Mouse (Mus musculus): ENCODE measurements at regions not wholly inside any gene's neighbourhood (a gene's known extent, or its start where the extent isn't known, plus 50 kb on each side); places are given as distances from the start of the nearest gene placed in this dataset.

- DNase-seq (ENCODE audit: low spot score) (no peak), ATAC-seq (ENCODE audit: low FRiP score, low read depth) (no peak)
- H3K36me3 ChIP-seq (ENCODE audit: control insufficient read depth, insufficient read depth, low read length) = no peaks in the 10 kb centered on the region
- H3K9ac ChIP-seq (ENCODE audit: low read depth, low read length, severe bottlenecking) = no peak overlapping the region
- H3K4me2 ChIP-seq (replicated peaks; ENCODE audit: low read depth, low read length, severe bottlenecking) = no peak overlapping the region
- TF ChIP-seq POLR2A (IDR thresholded peaks at IDR 0.05; ENCODE audit: borderline replicate concordance, extremely low read depth, insufficient read depth, insufficient read length) = no peak
- no peak overlapping the region for H3K27ac ChIP-seq (replicated peaks; ENCODE audit: low read depth, low read length)
- no peak overlapping the region for H3K4me3 ChIP-seq (replicated peaks; ENCODE audit: low read length)
- no peaks in the 10 kb centered on the region for H3K4me1 ChIP-seq (ENCODE audit: control insufficient read depth, insufficient read depth, low read length)
- no peaks in the 10 kb centered on the region for H3K27me3 ChIP-seq (ENCODE audit: control insufficient read depth, insufficient read depth, low read length)
- 78% methylated on average over 8 of the region's 8 CpGs for WGBS
- H3K9me3 ChIP-seq (ENCODE audit: control insufficient read depth, low read length) = no peaks in the 10 kb centered on the region
Observed at GRCm38 (mm10) chr13:53904471-53904870, 151.0 kb downstream of the Drd1 start.

- TF ChIP-seq POLR2A (IDR thresholded peaks at IDR 0.05; ENCODE audit: borderline replicate concordance, extremely low read depth, insufficient read depth, insufficient read length) = no peak
- H3K4me2 ChIP-seq (replicated peaks; ENCODE audit: low read depth, low read length, severe bottlenecking) = no peak overlapping the region
- whole genome bisulfite sequencing = 75% methylated on average over 7 of the region's 7 CpGs
- ATAC-seq (ENCODE audit: low FRiP score, low read depth) (no peak), DNase-seq (ENCODE audit: low spot score) (no peak)
- H3K9me3 ChIP-seq (ENCODE audit: control insufficient read depth, low read length) = no peaks in the 10 kb centered on the region
- no peaks in the 10 kb centered on the region for H3K4me1 ChIP-seq (ENCODE audit: control insufficient read depth, insufficient read depth, low read length)
- H3K36me3 ChIP-seq (ENCODE audit: control insufficient read depth, insufficient read depth, low read length) = no peaks in the 10 kb centered on the region
- no peak overlapping the region for H3K4me3 ChIP-seq (replicated peaks; ENCODE audit: low read length)
- no peak overlapping the region for H3K27ac ChIP-seq (replicated peaks; ENCODE audit: low read depth, low read length)
- no peak overlapping the region for H3K9ac ChIP-seq (ENCODE audit: low read depth, low read length, severe bottlenecking)
- H3K27me3 ChIP-seq (ENCODE audit: control insufficient read depth, insufficient read depth, low read length) = no peaks in the 10 kb centered on the region
Observed at GRCm38 (mm10) chr13:53903626-53904025, 151.9 kb downstream of the Drd1 start.

GRCm38 (mm10) chr13:53902831-53903230 is 152.7 kb downstream of the Drd1 start:
- Histone ChIP-seq H3K9ac (ENCODE audit: low read depth, low read length, severe bottlenecking) (no peak overlapping the region), H3K36me3 (ENCODE audit: control insufficient read depth, insufficient read depth, low read length) (no peaks in the 10 kb centered on the region), H3K27ac (replicated peaks; ENCODE audit: low read depth, low read length) (no peak overlapping the region), H3K4me2 (replicated peaks; ENCODE audit: low read depth, low read length, severe bottlenecking) (no peak overlapping the region), H3K27me3 (ENCODE audit: control insufficient read depth, insufficient read depth, low read length) (no peaks in the 10 kb centered on the region), H3K4me3 (replicated peaks; ENCODE audit: low read length) (no peak overlapping the region), H3K9me3 (ENCODE audit: control insufficient read depth, low read length) (no peaks in the 10 kb centered on the region), H3K4me1 (ENCODE audit: control insufficient read depth, insufficient read depth, low read length) (no peaks in the 10 kb centered on the region)
- 88% methylated on average over 2 of the region's 2 CpGs for WGBS
- ATAC-seq (ENCODE audit: low FRiP score, low read depth) (no peak), DNase-seq (ENCODE audit: low spot score) (no peak)
- no peak for TF ChIP-seq POLR2A (IDR thresholded peaks at IDR 0.05; ENCODE audit: borderline replicate concordance, extremely low read depth, insufficient read depth, insufficient read length)

GRCm38 (mm10) chr13:53900406-53901025 is 155.0 kb downstream of the Drd1 start:
- H3K27me3 ChIP-seq (ENCODE audit: control insufficient read depth, insufficient read depth, low read length) = no peaks in the 10 kb centered on the region
- ATAC-seq (ENCODE audit: low FRiP score, low read depth) (no peak), DNase-seq (ENCODE audit: low spot score) (no peak)
- H3K4me3 ChIP-seq (replicated peaks; ENCODE audit: low read length) = no peak overlapping the region
- H3K9ac ChIP-seq (ENCODE audit: low read depth, low read length, severe bottlenecking) = no peak overlapping the region
- H3K9me3 ChIP-seq (ENCODE audit: control insufficient read depth, low read length) = no peaks in the 10 kb centered on the region
- H3K4me2 ChIP-seq (replicated peaks; ENCODE audit: low read depth, low read length, severe bottlenecking) = no peak overlapping the region
- TF ChIP-seq POLR2A (IDR thresholded peaks at IDR 0.05; ENCODE audit: borderline replicate concordance, extremely low read depth, insufficient read depth, insufficient read length) = no peak
- no peaks in the 10 kb centered on the region for H3K36me3 ChIP-seq (ENCODE audit: control insufficient read depth, insufficient read depth, low read length)
- no peak overlapping the region for H3K27ac ChIP-seq (replicated peaks; ENCODE audit: low read depth, low read length)
- 78% methylated on average over 3 of the region's 3 CpGs for WGBS
- H3K4me1 ChIP-seq (ENCODE audit: control insufficient read depth, insufficient read depth, low read length) = no peaks in the 10 kb centered on the region

GRCm38 (mm10) chr13:53898351-53898750 is 157.2 kb downstream of the Drd1 start:
- TF ChIP-seq POLR2A (IDR thresholded peaks at IDR 0.05; ENCODE audit: borderline replicate concordance, extremely low read depth, insufficient read depth, insufficient read length) = no peak
- H3K36me3 ChIP-seq (ENCODE audit: control insufficient read depth, insufficient read depth, low read length) = no peaks in the 10 kb centered on the region
- H3K4me3 ChIP-seq (replicated peaks; ENCODE audit: low read length) = no peak overlapping the region
- no peak overlapping the region for H3K9ac ChIP-seq (ENCODE audit: low read depth, low read length, severe bottlenecking)
- H3K9me3 ChIP-seq (ENCODE audit: control insufficient read depth, low read length) = no peaks in the 10 kb centered on the region
- no peak overlapping the region for H3K4me2 ChIP-seq (replicated peaks; ENCODE audit: low read depth, low read length, severe bottlenecking)
- ATAC-seq (ENCODE audit: low FRiP score, low read depth) (no peak), DNase-seq (ENCODE audit: low spot score) (no peak)
- H3K27me3 ChIP-seq (ENCODE audit: control insufficient read depth, insufficient read depth, low read length) = no peaks in the 10 kb centered on the region
- no peak overlapping the region for H3K27ac ChIP-seq (replicated peaks; ENCODE audit: low read depth, low read length)
- H3K4me1 ChIP-seq (ENCODE audit: control insufficient read depth, insufficient read depth, low read length) = no peaks in the 10 kb centered on the region
- 65% methylated on average over 10 of the region's 10 CpGs for WGBS

GRCm38 (mm10) chr13:53897176-53897575 is 158.3 kb downstream of the Drd1 start:
- TF ChIP-seq POLR2A (IDR thresholded peaks at IDR 0.05; ENCODE audit: borderline replicate concordance, extremely low read depth, insufficient read depth, insufficient read length) = no peak
- no peaks in the 10 kb centered on the region for H3K9me3 ChIP-seq (ENCODE audit: control insufficient read depth, low read length)
- no peak overlapping the region for H3K4me2 ChIP-seq (replicated peaks; ENCODE audit: low read depth, low read length, severe bottlenecking)
- no peak for ATAC-seq (ENCODE audit: low FRiP score, low read depth)
- no peak overlapping the region for H3K4me3 ChIP-seq (replicated peaks; ENCODE audit: low read length)
- no peaks in the 10 kb centered on the region for H3K27me3 ChIP-seq (ENCODE audit: control insufficient read depth, insufficient read depth, low read length)
- no peak overlapping the region for H3K9ac ChIP-seq (ENCODE audit: low read depth, low read length, severe bottlenecking)
- H3K36me3 ChIP-seq (ENCODE audit: control insufficient read depth, insufficient read depth, low read length) = no peaks in the 10 kb centered on the region
- no peak for DNase-seq (ENCODE audit: low spot score)
- H3K4me1 ChIP-seq (ENCODE audit: control insufficient read depth, insufficient read depth, low read length) = no peaks in the 10 kb centered on the region
- no peak overlapping the region for H3K27ac ChIP-seq (replicated peaks; ENCODE audit: low read depth, low read length)
- 96% methylated on average over 2 of the region's 2 CpGs for WGBS
